Mouse (Mus musculus): ENCODE measurements around the gene Gm20388. TPM values are rescaled to one million over a fixed set of nuclear protein-coding genes. Genes with fewer than 3 reads are reported as not detected.

Gm20388 gene
- total RNA-seq, 2 experiments from 2014 or later, result 12.7 TPM; not detected in 1

- no peak for DNase-seq
These were observed 3422.5 kb downstream of the Gm20388 start for GRCm38 (mm10) chr8:123333091-123333587.

DNA sequence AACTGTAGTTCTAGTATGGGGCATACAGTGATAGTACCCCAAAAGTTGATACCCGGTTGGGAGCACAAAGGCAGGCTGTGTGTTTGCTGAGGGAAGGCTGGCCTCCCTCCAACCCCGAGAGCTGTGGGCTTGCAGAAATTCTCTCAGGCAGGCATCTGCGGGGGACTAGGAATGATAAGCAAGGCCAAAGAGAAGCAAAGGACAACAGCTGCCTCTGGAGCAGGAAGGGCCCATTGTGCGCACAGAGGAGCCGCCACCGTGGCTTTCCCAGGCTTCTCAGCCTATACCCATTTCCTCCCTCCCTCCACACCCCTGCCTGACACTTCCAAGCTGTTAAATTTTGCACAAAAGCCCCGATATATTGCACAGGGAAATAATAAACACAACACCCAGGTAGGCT lies 3423.2 kb downstream of the Gm20388 start:
- no peak for DNase-seq

DNA sequence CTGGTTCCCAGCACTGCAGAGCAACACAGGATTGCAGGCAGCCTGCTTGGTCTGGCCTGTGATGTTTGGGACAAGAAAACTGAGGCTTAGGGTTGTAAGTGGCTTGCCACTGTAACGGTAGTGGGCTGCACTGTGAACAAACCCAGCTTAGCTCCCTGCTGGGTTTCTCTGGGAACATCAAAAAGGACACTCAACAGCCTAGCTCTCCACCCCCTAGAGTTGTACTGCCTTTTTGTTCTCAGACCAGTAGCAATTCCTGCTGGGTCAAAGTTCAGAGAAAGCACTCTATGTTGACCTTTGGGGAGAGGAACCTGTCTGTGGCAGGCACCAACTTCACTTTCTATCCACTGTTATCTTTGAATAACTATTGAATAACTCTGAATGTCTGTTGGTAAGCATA lies 3423.8 kb downstream of the Gm20388 start:
- no peak for DNase-seq

- no peak for DNase-seq
These were observed 3426.8 kb downstream of the Gm20388 start for GRCm38 (mm10) chr8:123337475-123337874.

- DNase-seq, result no peak
These were observed 3429.4 kb downstream of the Gm20388 start for GRCm38 (mm10) chr8:123340071-123340470.

DNA sequence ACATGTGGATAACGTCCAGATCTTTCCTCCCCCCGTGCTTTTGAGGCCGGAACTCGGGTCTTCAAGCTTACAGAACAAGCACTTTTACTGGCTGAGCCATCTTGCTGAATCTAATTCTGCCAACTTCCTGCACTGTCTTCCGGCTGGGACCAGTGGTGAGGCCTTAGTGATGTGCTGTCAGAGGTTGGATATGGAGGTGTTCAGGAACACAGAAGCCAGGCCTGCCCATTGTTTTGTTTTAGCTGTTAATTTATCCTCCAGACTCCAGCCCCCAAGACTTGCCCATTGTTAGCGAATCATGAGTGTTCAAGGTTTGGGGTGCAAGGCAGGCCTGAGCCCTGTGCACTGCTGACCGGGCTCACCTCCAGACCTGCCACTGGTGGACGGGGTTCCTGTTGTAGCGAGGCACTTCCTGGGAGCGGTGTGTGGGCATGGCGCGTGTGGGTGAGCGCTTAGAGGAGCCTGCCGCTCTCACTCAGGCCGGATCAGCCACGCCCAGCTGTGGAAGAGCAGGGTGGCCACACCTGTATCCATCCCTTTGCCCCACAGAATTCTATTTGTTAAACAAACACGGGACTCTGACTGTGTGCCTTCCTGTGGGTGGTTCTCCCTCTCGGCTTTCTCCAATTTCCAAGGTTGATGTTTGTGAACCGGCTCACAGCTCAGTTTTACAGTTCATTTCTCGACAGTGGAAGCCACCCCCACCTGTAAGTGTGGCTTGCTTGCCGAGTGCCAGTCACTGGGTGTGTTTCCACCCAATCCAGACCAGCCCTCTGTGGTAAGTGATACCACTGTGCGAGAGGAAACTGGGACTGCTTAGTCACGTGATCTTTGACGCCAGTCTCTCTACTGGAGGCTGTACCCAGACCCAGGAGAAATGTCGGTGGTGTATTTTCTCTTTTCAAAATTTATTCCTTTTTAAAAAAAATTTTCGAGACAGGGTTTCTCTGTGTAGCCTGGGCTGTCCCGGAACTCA lies 3430.7 kb downstream of the Gm20388 start:
- no peak for DNase-seq

DNA sequence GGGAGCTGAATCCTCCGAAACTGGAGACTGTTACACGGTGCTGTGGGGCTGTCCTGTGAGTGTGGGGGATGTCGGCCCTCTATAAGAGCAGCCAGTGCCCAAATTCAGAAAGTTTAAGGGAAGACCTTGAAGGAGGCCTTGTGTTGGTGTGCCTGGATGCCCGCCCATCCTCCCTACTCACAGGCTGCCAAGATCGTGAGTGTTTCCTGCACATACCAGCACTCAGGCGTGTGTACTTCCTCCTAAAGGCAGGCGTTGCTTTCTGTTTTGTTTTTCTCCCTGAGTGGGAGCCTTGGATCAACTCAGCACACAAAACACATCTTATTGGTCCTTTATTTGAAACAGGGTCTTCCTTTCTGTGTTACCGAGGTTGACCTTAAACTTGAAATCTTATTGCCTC lies 3431.6 kb downstream of the Gm20388 start:
- no peak for DNase-seq

GRCm38 (mm10) chr8:123342911-123343310 lies 3432.3 kb downstream of the Gm20388 start:
- no peak for DNase-seq

DNA sequence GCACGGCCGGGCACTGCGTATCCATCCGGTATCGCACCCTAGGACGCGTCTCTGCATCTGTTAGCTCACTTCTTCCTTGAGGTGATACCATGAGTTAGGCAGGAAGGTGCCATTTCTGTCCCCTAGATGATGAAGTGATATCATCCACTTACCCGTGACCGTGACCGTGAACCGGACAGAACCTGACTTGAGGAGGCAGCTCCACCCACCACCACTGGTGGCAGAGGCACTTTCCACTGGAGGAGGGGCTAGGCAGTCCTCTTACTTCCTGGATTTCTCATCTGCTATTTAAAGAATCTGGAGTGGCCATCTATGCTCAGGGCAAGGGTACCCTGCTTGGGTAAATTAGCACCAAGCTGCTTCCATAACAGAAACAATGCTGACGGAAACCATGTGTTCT lies 3432.8 kb downstream of the Gm20388 start:
- DNase-seq, result no peak

DNA sequence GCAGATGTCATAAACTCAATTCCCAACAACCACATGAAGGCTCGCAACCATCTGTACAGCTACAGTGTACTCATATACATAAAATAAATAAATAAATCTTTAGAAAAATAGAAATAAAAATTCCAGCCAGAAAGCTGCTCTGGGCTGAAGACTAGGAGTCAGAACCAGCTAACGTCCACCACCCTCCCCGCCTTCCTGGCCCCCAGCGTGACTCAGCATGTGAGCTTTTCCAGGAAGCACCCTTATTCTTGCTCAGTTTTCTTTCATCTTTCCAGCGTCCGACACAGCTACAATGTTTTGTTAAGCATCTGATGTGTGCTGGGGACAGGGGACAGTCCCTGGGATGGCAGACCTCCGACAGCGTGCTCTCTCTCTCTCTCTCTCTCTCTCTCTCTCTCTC lies 3434.5 kb downstream of the Gm20388 start:
- DNase-seq, result no peak

- DNase-seq, result no peak
These were observed 3435.2 kb downstream of the Gm20388 start for GRCm38 (mm10) chr8:123345856-123346255.

DNA sequence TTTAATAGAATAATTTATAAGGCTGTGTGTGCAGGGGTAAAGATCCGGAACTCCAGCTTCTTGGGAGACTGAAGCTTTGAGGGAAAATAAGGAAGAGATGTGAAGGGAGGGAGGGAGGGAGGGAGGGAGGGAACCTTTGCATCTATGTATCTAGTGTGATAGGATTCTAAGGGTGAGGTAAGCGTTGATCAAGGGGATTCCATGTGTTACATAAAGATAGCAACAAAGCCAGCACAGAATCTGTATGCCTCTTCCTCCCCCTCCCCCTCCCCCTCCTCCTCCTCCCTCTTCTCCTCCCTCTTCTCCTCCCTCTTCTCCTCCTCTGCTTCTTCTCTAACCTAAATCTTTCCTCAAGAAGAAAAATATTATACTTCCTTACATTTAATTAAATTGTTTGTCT lies 3436.7 kb downstream of the Gm20388 start:
- DNase-seq, result no peak

DNA sequence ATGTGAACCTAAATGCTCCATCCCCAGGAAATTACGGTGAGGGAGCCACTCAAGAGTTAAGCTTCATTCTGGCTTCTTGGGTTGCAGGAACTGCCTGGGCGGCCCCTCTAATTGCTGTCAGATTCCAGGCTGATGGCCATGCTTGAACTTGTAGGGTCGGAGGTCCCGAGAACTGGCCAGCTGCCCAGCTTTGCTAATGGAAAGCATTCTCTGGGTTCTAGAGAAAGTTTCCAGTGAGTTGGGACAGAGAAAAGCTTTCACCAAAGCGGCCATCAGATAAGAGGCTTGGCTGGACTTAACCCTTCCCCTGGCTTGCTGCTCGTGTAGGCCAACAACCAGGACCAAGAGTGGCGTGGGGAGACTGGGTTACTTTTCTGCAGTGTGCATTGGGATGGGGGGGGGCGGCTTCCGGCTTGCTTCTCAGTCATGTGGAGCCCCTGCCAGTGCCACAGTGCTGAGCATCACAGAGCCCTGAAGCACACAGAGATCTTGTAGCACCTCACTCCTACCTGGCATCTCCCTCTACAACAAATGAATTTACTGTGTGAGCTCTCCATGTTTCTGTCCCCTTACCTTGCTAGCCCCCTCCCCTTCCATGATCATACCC lies 3437.7 kb downstream of the Gm20388 start:
- DNase-seq, result no peak

GRCm38 (mm10) chr8:123349073-123349472 lies 3438.4 kb downstream of the Gm20388 start:
- DNase-seq, result no peak

DNA sequence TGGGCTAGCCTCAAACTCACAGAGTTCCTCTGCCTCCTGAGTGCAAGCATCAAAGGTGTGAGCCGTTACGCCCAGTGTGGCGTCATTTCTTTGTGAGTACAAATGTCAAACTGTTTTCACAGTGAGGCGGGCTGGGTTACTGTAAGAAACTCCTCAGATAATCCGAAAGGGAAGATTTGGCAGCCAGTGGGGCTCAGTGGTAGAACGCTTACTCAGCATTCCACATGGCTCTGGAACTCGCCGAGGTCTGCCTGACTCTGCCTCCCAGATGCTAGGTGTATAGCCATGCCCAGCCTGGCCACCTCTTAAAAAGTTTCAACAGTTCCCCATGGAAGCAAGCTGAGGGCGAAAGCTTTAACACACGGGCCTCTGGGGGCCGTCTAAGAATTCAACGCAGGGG lies 3441.5 kb downstream of the Gm20388 start:
- DNase-seq, result no peak

DNA sequence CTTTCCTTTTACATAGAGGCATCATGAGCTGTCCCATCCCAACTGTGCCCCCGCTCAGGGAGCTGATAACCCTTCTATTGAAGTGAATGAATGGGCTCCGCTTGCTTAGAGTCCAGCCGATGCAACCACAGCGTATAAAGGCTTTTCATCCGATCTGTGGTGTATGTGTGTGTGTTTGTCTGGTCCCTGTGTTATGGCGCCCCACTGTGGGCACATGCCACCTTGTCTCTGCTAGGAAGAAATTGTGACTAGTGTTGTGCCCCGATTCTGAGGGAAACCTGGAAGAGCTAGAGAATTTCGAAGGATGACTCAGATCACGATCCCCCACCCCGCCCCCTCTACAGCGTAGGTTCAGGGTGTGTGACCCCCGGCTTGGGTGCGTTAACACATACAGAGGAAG lies 3442.1 kb downstream of the Gm20388 start:
- DNase-seq, result peak in 1 of 2 experiments; percentile 44

GRCm38 (mm10) chr8:123353216-123353615 lies 3442.6 kb downstream of the Gm20388 start:
- no peak for DNase-seq

GRCm38 (mm10) chr8:123361082-123361739 lies 3450.6 kb downstream of the Gm20388 start:
- DNase-seq, result peak; percentile 75 to 80

- DNase-seq, result peak; percentile 95 to 97
These were observed 3463.0 kb downstream of the Gm20388 start, which contains the start of gene Tcf25 for GRCm38 (mm10) chr8:123373403-123374238. TSS of gene Tcf25 (plus strand) at chr8:123373753.

DNA sequence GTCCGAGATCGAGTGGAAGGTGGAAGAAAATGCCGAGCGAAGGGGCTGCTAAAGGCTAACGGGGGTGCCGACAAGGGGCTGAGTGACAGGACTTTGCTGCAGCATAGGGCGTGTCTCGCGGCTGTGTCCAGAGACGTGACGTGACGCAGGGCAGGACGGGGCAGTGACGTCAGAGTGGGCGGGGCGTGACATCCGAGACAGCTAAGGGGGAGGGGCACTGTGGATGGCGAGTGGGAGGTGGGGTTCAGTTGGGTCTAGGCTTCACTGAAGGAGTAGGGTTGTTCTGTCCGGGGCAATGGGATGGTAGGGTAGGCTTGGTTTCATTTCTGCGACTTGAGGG lies 3463.6 kb downstream of the Gm20388 start:
- DNase-seq, result peak; percentile 91

- no peak for DNase-seq
These were observed 3465.1 kb downstream of the Gm20388 start for GRCm38 (mm10) chr8:123375701-123376100.

DNA sequence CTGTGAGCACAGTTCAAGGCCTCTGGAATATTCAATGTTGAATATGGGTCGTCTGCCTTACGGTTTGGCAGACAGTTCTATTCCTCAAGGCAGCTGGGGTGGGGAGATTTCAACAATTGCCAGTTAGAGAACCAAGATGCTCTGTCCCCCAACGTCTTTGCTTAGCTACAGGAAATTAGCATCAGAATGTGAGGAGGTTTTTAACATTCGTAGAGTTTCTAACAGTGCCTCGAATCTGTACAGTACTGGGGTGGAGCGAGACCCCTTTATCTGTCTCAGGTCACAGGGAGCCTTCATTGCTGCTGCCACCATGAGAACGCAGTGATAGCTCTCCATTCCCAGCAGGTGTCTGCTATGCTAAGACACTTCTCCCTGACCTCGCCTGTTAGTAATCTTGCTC lies 3465.5 kb downstream of the Gm20388 start:
- DNase-seq, result no peak
